Mouse (Mus musculus) mouse embryonic stem cell (cell line): ENCODE data around the gene Pdcd2.
"Not testable (repeated sequence)": the region's sequence is repeated elsewhere in the genome, so short reads cannot be mapped to it uniquely, and the experiment has no call there.

Source experiments
- in situ Hi-C, 2 experiments: fragments of 300-500 bp; cut with MboI; formaldehyde crosslinking; loops; 1 replicate in 1 of 2; 3 replicates in 1 of 2; pipeline ENCODE4 v1.14.3; 2019 to 2020; ENCODE audit warnings: low sequenced_read_pairs in 2 of 2, low pct_unique_long_range_greater_than_20kb in 1 of 2, mixed read lengths in 1 of 2; ENCODE audit not compliant: unreplicated experiment in 1 of 2

Gene Pdcd2

DNA sequence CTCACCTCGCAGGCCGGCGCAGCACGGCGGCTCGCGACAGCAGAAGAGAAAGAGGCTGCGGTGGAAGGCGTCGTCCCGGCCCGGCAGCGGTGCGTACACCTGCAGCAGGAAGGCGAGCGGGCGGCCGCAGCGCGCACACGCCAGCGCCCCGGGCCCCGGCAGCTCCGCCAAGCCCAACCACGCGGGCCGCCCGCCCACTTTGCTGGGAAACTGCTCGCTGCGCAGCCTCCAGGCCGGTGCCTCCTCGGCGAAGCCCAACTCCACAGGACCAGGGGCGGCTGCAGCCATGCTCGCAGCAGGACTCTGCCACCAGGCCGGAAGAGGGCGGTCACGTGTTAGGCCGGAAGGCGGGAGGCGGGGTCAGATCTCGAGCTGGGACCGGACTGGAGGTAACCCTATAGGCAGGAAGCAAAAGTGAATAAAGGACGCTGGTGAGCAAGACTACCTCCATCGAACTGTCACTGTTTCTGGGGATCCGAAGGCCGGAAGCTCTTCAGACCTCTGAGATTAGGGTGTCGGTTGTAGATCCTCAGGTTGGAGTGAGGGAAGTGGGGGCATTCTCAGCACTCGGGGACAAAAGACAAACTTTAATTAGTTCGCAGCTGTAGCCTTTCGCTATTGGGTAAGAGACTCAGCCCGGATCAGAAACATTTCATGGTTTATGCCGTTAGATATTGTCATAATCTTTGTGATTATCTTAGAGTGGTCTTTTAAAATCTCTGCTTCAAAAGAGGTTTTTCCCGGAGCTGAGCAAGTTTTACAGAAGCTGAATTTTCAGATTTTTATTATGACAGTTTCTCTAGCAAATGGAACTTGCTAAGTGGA is at the start of gene Pdcd2:
Gene Pdcd2, minus strand, starts transcription at position 316 of the 825 bp plus-strand sequence.
- in situ Hi-C loops: no loop called here

DNA sequence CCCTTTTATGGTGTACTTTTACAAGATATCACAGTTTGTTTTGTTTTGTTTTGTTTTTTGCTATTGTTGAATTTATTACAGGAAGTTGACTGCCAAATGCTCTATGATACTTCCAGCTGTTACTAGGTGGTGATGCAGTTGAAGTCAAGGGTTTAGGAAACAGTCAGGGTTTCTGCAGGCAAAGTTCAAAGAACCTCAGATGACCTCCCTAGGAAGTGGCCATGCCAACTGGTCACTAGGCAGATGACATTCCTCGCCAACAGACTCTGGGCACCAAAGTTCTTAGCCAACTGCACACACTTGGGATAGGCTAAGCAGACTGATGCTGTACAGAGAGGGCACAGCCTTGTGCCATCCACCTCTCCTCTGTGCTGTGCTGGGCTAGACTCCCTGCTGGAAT is 48.0 kb upstream of the Pdcd2 start:
- in situ Hi-C loops: no loop called here

- in situ Hi-C loops: no loop called here
Observed at GRCm38 (mm10) chr17:15566908-15567307, 39.8 kb upstream of the Pdcd2 start.

DNA sequence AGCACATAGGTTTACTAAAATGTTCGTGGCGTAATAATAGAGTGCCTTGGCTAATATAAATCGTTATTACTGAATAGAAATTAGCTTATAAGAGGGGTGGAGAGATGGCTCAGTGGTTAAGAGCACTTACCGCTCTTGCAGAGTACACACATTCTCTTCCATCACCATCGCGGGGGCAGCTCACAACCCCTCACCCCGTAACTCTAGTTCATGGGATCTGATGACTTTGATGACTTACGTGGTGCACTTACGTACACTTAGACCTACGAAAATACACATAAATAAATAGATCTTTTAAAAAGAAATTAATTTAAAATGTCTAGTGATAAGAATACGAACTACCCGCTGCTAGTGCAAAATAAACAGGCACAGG is 37.8 kb upstream of the Pdcd2 start:
- in situ Hi-C loops: no loop called here

DNA sequence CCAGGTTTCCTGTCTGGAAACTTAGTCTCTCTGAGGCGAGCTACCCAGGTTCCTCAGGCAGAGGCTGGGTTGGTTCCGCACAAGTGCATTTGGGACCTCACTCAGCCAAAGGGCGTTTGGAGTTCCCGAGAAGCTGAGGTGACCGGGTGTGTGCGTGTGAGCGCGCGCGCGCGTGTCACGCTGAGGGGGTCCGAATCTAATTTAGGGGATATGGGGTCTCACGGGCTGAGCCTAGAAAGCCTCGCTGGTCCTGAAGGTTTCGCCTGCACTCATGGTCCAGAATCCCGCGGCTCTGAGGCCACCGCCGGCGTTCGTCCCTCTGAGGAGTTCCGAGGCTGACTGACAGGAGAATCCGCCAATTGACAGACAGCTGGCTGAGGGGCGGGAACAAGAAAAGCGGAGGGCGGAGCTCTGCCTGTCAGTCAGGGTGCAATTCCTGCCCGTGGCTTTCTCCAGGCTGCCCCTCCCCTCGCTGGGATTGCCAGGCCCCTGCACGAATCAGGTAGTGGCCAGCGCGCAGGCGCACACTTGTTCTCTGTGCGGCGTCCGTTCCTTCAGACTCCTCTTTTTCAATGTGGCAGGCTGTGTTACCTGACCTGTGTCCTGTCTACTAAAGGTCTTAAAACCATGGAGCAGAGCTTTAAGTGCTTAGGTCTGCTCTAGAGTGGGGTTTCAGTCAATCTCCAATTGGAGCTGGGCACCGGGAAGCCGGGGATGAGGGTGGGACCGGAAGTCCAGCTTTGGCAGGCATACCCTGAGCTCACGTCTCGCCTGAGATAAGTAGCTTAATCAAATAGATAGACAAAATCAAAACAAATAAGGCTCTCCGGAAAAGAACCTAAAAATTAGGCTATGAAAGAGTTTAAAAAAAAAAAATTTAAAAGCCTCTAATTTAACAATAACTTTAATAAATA is 37.2 kb upstream of the Pdcd2 start, which contains the start of gene Prdm9:
Gene Prdm9, minus strand, starts transcription at position 341 of the 914 bp plus-strand sequence.
- in situ Hi-C loops: no loop called here

DNA sequence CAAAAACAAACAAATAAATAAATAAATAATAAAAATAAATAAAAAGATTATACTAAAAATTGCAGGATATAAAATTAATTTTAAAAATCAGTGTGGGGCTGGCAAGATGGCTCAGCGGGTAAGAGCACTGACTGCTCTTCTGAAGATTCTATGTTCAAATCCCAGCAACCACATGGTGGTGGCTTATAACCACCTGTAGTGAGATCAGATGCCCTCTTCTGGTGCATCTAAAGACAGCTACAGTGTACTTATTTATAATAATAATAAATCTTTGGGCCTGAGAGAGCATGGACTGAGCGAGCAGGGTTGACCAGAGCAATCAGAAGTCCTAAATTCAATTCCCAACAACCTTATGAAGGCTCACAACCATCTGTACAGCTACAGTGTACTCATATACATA is 32.8 kb upstream of the Pdcd2 start:
- in situ Hi-C loops: no loop called here

- in situ Hi-C loops: no loop called here
Observed at GRCm38 (mm10) chr17:15549713-15550112, 22.6 kb upstream of the Pdcd2 start.

GRCm38 (mm10) chr17:15546440-15546839 is 19.3 kb upstream of the Pdcd2 start:
- in situ Hi-C loops: no loop called here

- in situ Hi-C loops: not testable (repeated sequence)
Observed at GRCm38 (mm10) chr17:15543868-15544267, 16.8 kb upstream of the Pdcd2 start.

DNA sequence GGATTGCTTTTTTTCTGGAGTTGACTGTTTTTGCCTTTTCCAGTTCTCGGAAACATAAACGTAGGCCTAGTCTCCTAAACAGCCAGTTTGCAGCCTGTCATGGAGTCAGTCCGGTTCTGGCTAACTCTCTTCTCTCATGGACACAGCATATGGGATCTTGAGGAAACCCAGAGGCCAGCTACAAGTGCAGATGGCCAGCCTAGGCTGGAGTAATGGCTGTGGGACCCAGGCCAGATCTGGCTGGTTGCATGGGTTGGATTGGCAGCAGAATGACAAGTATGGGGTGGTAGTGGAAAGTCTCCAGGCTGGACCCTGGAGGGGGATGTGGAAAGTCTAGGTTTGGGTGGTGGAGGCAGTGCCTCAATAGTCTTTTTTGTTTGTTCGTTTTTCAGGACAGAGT is 13.2 kb upstream of the Pdcd2 start:
- in situ Hi-C loops: no loop called here

DNA sequence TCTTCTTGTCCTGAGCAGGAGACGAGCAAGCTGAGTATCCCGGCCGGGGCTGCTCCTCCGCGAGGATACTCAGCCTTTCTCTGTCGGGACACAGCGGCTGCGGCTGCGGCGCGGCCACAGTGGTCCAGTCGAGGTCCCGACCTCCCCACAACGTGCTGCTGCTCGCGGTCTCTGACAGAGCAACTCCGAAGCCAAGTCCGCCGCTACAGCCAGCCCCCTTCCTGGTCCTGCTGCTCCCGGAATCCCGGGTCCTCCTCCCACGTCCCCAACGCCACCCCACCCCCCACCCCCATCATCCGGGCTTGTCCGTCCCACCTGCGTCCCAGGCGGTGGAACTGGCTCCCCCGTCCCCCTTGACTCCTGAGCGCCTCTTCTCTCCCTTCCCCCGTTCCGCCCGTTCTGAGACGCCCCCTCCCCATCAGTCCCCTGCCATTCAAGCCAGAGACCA is 9.4 kb upstream of the Pdcd2 start:
- in situ Hi-C loops: no loop called here

DNA sequence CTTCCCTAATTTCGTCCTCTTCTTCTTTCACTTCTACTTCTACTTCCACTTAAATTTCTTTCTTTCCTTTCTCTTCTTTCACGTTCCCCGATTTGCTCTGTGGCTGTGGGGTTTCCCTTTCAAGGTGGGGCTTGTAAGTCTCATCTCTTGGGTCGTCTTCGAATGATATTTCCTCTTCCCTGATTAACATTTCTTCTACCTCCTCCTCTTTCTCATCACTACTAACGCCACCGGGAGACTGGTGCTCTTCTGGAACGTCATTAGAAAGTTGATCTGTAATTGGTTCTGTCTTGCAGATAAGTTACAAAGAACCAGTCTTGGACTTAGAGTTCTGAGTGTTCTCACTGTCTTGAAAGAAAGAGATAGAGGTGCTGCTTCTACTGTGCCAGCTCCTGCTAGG is 8.8 kb upstream of the Pdcd2 start:
- in situ Hi-C loops: no loop called here

DNA sequence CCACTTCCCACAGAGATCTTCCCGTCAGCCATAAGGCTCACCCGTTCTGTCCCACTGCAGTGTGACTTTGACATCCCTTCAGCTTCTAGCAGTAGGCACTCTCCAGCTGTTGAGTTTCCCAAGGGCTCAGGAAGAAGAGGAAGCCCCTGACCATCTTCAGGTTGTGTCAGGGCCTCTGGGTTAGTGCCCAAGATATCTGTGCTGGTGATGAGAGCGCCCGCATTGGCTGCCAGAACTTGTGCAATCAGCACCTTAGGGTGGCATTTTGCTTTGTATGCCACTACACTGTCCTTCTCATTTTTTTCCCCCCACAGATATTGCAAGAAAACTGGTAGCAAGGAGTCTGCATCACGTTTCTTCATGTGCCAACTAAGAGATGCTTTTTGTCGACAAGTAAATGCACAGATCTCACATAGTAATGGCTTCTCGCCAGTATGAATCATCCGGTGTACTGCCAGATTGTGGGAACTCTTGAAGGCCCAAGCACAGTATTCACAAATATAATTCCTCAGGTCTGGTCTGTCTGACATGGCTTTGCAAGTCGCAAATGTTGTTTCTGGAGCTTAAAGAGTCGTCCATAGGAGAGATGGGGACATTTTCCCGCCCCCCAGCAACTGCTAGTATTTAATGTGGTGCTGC is 8.2 kb upstream of the Pdcd2 start:
- in situ Hi-C loops: no loop called here

- in situ Hi-C loops: no loop called here
Observed at GRCm38 (mm10) chr17:15530141-15530540, 3.0 kb upstream of the Pdcd2 start.

DNA sequence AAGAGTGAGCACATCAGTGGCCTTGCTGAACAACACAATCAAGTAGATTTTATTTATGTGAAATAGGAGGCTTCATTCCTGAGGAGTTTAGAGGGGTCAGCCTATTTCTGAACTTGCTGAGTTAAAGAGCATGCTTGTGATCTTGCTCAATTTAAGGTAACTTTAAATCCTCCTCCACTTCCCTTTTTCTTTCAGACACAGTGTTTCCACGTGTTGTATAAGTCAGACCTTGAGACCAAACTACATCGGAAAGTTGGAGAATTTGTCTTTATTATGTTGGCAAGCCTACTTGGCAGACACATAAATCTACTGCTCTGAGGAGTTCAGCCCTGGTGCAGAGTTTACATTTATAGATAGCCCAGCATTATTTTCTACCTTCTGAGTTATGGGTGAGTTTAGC is 1.8 kb upstream of the Pdcd2 start:
- in situ Hi-C loops: no loop called here

GRCm38 (mm10) chr17:15527811-15528136 is 673 bp upstream of the Pdcd2 start:
- in situ Hi-C loops: no loop called here

- in situ Hi-C loops: no loop called here
Observed at GRCm38 (mm10) chr17:15526304-15526703, 797 bp downstream of the Pdcd2 start.

- in situ Hi-C loops: no loop called here
Observed at GRCm38 (mm10) chr17:15518766-15519165, 8.3 kb downstream of the Pdcd2 start.

DNA sequence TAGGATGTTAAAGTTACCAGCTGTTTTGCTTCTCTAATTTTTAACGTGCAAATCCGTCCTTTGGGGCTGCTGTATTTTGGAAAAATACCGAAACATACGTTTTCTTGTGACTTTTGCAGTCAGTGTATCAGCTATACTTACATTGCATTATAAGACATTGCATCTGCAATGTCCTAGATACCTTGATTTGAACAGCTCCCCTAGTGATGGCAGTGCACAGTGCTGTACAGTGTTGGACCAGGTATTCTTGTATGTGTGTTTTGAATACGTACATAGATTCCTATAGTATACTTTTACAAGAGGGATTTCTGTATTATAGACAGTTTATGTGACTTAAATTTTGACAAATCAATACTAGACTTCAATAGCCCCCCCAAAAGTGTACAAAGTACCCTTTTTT is 8.9 kb downstream of the Pdcd2 start:
- in situ Hi-C loops: no loop called here
